Mouse (Mus musculus) liver, adult (tissue): ENCODE data around the gene Tunar.

Experiments
- GATA4 ChIP-seq: IDR thresholded peaks from 2 replicates; pipeline ENCODE4 v1.6.1; 2014; ENCODE audit warnings: mild to moderate bottlenecking, low read length; ENCODE audit not compliant: insufficient replicate concordance

Gene Tunar

DNA sequence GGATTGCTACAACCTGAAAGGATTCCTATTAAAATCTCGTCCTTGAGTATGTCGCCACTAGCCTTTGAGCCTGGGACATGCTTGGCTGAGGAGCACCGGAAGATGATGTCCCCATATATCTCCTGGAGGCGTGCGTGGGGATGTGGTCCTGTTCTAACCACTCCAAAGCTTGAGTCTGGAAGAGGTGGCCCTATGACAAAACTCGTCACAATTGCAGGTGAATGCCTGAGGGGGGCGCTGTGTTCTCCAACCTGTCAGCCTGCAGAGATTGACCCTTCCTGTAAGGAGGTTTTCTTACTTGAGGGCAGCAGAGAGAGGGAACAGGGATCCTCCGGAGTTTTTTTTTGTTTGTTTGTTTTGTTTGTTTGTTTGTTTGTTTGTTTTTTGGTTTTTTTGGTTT lies 21.1 kb downstream of the Tunar start:
- no peak for TF ChIP-seq GATA4

DNA sequence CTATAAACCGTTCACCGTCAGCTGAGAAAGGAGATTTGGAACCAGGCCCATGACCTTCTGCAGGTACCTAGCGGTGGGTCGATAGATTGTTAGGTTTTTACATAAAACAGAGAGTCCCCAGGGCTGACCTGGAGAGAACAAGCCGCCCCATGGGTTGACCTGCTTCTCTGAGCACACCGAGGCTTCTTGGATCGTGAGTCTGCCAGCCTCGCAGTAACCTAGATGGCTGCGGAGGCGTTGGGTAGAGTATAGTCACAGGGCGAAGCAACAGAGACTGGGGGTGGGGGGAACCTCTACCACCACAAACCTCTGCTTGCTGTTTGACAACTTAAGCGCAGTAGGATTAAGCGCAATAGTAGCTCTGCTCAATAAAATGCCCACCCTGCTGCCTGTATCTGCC lies 23.1 kb downstream of the Tunar start:
- TF ChIP-seq GATA4, result no peak

DNA sequence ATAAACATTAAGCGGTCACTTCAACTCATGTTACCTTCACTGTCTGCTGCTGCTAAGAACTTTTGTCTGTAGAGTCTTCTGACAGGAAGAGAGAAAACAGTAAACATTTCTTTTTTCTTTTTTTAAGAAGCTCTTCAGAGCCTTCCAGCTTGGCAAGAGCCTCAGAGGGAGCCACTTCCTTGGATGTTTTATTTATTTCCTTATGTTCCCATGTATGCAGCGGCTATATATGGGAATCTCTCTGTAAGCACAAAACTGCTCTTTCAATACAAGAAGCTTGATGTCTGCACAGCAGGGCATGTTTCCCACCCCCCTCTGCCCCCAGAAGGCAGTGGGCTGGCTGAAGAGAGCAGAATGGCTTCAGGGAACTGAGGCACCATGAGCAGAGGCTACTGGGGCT lies 30.0 kb downstream of the Tunar start:
- no peak for TF ChIP-seq GATA4

DNA sequence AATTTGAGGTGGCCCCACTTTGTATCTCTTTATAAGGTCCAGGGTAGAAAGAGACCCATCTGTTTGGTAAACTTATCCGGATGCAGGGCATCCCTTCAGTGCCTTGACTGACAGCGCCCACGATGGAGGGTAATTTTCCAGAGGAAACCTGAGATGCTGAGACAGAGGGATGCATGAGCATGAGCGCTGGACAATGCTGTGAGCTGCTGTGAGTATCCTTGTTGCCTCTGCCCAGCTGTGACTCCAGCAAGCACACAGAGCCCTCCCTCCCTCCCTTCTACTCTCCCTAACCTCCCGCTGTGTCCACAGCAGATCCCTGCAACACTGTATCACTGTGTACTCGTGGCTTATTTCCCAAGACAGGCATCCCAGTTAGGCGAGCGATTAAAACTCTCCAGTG lies 40.9 kb downstream of the Tunar start:
- no peak for TF ChIP-seq GATA4

DNA sequence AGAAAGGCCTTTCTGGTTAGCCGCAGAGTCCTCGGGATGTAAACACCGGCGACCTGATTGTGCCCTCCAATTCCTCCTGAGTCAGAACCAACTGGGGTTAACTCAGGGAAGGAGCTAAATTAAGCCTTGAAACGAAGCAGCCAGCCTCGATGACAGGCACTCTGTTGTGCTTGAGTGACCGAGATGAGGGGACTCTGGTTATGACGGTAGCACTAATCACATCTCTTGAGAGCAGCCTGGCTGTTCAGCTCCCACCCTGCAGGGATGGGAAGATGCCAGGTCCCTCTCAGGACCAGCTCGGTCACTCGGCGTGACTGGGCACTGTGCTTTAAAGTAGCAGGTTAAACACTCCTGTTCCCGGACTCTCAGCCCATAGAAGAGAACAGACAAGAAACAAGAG lies 43.3 kb downstream of the Tunar start:
- TF ChIP-seq GATA4, result no peak

DNA sequence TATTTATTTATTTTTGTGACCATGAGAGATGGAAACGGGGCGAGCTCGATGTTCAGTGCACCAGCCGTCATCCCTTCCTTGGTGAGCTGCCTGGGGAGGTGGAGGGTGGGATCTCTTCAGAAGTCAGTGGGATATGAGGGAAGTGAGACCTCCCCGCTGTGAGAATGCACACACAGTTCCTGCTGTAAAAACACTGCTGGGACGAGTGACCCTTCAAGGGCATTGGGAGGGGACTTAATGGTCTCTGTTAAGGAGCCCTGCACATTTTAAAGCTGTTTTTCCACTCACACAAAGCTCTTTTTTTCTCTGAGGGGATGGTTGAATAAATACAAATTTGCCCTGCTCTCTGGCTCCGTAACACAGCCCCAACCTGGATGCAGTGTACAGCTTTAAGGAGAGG lies 49.1 kb downstream of the Tunar start:
- no peak for TF ChIP-seq GATA4

DNA sequence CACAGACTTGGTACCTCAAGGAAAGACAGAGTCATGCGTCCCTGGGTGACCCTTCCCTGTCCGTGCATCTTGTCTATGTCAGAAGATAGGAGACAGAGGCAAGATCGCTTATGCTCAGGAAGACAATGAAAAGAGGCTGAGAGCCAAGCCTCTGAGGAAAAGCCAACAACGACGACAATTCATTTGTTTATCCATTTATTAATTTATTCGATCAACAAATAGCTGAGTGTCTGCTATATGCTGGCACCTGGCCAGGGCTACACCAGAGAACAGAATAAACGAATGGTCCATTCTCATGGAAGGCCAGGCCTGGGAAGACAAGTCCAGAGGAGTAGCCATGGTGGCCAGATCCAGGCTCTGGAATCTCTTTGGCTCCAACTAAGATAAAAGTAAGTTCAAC lies 61.0 kb downstream of the Tunar start:
- TF ChIP-seq GATA4, result no peak

DNA sequence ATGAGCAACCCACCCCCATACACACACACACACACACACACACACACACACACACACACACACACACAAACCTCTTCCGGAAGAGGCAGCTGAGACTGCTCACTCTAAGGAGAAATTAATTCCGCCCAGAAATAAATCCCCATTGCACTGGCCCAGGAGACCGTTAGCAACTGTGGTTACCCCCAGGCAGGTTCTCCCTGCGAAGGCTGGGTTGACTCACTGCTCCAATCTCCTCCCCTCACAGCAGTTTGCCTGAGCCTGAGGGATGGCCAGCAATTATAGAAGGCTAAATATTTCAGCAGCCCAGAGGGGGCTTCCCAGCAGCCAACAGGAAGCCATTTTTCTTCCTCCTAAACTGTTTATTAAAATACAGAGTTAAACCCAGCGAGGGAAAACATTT lies 64.5 kb downstream of the Tunar start:
- TF ChIP-seq GATA4, result no peak

DNA sequence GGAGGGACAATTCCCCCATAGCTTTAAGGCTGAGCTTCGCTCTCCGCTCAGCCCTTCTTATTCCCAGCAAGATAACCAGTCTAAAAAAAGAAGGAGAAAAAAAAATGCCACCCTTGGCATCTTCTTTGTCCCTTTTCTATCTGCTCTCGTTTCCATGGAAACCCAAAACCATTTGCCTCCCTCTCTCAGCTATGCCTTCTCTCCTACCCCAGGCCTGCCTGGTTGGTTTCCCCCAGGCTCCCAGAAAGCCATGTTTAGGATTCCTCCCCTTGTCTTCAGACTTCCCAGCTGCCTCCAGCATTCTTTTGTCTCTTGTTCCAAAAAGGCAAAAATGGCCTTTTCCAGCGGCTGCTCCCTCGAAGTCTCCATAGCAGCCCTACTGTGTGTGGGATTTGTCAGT lies 70.1 kb downstream of the Tunar start:
- no peak for TF ChIP-seq GATA4

DNA sequence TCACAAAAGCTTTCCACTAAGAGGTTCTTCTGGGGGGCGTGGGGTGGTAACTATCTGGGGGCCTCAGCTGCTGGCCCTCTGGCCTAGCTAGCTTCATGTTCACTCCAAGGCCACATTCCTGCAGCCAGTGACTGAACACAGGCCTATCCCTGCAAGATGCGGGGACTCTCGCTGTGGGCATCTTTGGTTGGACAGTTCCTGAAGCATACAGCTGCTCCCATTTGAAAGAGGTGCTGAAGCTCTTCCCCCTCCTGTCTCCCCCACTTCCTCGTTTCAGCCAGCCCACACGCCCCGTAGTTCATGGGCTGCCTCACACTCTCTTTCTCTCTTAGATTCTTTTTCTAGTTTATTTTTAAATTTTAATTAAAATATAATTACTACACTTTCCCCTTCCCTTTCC lies 72.3 kb downstream of the Tunar start:
- no peak for TF ChIP-seq GATA4

DNA sequence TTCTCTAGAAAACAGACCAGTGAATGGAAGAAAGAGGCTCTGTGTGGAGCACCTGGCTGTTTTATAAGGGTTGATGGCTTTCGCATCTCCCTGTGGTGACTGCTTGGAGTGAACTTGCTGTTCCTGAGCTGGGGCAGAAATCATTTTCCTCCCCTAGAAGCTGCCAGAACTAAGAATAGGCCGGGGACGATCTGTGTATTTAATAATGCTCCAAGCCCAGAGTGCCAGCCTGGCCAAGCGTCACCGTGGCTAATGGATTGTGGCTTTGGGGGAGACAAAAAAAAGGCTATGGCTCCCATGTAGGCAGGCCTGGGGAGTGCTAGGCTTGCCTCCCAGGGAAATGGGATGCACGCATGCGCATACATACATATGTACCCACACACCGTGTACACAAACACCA lies 80.2 kb downstream of the Tunar start:
- no peak for TF ChIP-seq GATA4

DNA sequence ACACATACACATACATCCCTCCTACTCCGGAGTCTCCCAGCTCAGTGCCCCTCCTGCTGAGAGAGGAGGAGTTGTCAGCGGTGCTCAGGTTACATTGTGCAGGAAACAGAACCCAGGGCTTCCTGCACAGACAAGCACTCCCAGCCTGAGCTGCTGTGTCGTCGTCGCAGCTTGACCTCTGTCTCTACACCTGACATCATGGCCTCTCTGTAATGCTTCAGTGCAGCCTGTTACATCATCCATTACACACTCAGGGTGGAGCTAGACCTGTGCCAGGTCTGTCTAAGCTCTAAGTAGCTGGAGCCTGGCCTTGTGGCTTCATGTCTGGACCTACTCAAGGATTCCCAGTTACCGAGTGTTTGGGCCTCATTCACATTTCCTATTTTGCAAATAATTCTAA lies 86.8 kb downstream of the Tunar start:
- no peak for TF ChIP-seq GATA4

DNA sequence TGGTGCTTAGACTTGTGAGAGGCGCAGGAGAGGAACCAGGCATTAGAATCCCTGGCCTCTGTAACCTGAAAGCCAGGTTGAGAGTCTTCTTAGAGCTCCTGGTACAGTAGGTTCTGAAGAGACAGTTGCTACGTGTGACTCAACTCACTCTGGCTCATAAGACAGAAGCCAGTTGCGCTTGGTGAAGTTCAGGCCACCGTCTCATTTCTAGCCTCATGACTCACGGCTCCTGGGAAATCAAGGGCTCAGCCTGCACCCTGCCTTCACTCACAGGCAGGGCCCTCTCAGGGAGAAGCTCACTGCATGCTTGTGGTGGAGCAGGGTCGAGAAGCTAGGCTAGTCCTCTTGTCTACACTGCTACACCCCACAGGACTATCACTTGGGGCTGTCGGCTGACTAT lies 92.9 kb downstream of the Tunar start:
- TF ChIP-seq GATA4, result no peak

DNA sequence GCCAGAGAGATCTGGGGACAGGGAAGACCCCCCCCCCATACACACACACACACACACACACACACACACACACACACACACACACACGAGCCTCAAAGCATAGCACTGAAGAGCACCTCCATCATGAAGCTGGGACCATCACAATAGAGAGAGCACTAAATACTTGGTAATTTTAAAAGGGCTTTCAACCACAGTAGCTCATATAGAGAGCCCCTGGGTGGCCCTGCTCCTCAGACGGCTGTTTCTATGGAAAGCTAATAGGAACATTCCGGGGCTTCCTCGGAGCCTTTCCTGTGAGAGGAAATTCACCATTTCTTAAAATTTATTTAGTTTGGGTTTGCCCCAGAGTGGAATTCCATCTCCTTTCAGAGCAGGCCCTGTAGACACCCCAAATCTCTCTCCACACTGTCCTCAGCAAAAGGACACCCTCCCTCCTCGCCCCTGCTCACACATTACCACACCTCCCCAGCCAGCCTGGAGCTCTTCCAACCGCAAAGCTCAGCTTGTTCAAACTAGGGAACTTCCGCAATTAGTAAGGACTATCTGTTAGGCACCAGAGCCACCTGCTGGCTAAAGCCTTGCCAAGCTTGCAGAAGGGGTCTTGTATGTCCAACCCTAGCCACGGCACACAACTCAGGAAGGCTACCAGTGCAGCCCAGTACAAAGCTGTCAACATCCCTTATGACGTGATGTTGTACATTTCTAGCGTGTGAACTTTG lies 93.5 kb downstream of the Tunar start:
- no peak for TF ChIP-seq GATA4

DNA sequence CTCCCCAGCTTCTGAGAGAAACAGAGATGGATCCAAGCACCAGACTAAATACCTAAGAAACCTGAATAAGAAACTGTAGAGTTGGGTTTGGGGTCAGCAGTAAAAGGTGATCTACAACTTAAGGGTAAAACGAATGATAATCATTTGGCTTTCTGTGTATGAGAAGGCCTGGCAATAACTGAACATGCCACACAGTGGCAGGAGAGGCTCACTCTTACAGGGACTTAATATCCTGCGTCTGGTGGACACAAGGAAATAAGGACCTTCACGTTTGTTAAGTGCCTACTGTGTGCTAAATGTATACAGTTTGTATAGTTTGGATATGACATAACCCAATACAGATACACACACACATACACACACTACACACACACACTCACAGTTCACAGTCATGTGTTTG lies 98.2 kb downstream of the Tunar start:
- TF ChIP-seq GATA4, result no peak

DNA sequence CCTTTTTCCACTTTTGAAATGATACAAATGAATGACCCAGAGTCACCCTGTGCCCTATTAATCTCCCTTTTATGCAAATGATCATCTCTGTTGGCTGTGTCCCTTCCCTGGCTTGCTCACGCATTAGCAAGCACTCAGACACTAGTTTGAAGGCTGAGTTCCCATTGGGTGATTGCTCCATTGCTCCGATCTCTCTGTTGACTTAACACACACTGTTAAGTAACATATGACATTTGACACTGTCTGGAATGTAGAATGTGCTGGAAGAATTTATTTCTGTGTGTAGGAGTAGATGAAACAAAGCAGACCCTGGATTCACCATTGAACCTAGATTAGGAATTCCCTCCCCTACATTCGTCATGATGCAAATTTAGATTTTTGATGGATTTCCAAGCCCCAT lies 99.1 kb downstream of the Tunar start:
- TF ChIP-seq GATA4, result no peak
